Mouse (Mus musculus) heart, embryonic 16.5 days (tissue): ENCODE results near the gene Ctsq. TPM values are rescaled to one million over a fixed set of nuclear protein-coding genes. Genes with fewer than 3 reads are reported as not detected.
"Not testable (repeated sequence)": the region's sequence is repeated elsewhere in the genome, so short reads cannot be mapped to it uniquely, and the experiment has no call there.

Source experiments
- ATAC-seq: fragments of 200-750 bp; cut with Nextera tagmentation; replicated peaks from 2 replicates; pipeline ENCODE4 v1.8.0; 2017; ENCODE audit warnings: moderate number of reproducible peaks; ENCODE audit not compliant: insufficient read depth, low FRiP score; ENCODE audit errors: extremely low read depth
- H3K27ac ChIP-seq: fragments of 300-500 bp; sonication (generic); 2 replicates; pipeline ENCODE4 v1.5.1; 2014; ENCODE audit warnings: mild to moderate bottlenecking, low read length, control low read depth, moderate library complexity
- H3K27me3 ChIP-seq: fragments of 300-500 bp; sonication (generic); 2 replicates; pipeline ENCODE4 v1.6.1; 2014; ENCODE audit warnings: low read length, mixed read lengths; ENCODE audit not compliant: control insufficient read depth, insufficient read depth
- H3K36me3 ChIP-seq: fragments of 300-500 bp; sonication (generic); 2 replicates; pipeline ENCODE4 v1.6.1; 2014; ENCODE audit not compliant: control insufficient read depth, insufficient read depth
- H3K4me1 ChIP-seq: fragments of 300-500 bp; sonication (generic); 2 replicates; pipeline ENCODE4 v1.6.1; 2014; ENCODE audit warnings: low read length, mixed read lengths; ENCODE audit not compliant: control insufficient read depth, insufficient read depth
- H3K4me2 ChIP-seq: fragments of 300-500 bp; sonication (generic); 2 replicates; pipeline ENCODE4 v1.6.1; 2014; ENCODE audit warnings: low read depth, mild to moderate bottlenecking, control low read depth, low read length
- H3K4me3 ChIP-seq: fragments of 300-500 bp; sonication (generic); 2 replicates; pipeline ENCODE4 v1.5.1; 2014; ENCODE audit warnings: mild to moderate bottlenecking, control low read depth, low read length
- H3K9ac ChIP-seq: fragments of 300-500 bp; sonication (generic); 2 replicates; pipeline ENCODE4 v1.6.1; 2014; ENCODE audit warnings: low read length, control low read depth
- H3K9me3 ChIP-seq: fragments of 300-500 bp; sonication (generic); replicated peaks from 2 replicates; pipeline ENCODE4 v1.6.1; 2016; ENCODE audit warnings: low read length; ENCODE audit not compliant: control insufficient read depth
- WGBS: fragments of 180-500 bp; shearing (Covaris S2); extraction: QIAGEN DNeasy Blood & Tissue Kit; methylation state at CpG from one replicate; pipeline ENCODE4 v1.1.7; 2014; 5-methylcytosine and 5-hydroxymethylcytosine counted together
- polyA plus RNA-seq: library from polyadenylated mRNA; unstranded; fragments of >200 nt; fragmentation: Nextera tagmentation; extraction: Ambion mirVana; gene quantifications from 2 replicates; pipeline ENCODE4 v1.2.1, GENCODE M21; 2015

The Ctsq gene
- not detected in 2 replicates for polyA plus RNA-seq

DNA sequence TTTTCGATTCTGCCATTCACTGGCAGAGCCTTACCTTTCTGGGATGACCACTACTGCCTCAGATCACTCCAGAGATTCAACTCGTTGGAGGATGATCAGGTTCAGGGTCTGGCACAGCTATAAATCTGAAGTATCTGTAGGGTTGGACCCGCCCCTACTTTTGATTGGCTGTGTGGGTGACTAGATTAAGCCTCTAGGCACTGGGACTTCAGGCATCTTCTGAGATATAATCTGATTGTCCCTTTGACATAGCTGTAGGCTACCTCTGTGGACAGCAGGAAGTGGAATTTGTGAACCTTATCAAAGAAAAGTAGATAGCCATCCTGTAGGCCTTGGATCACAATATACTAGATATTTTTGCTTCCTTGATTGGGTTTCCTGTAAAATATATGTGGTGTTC lies at the start of gene Ctsq:
Gene Ctsq (minus strand): TSS at position 101 of the 400 bp plus-strand sequence.
- Histone ChIP-seq H3K27ac (no peak within 1 kb of the TSS), H3K4me3 (no peak within 1 kb of the TSS), H3K9me3 (no peaks in the 10 kb centered on the region; the same call in 1 of the 2 replicates), H3K4me1 (no peaks in the 10 kb centered on the region), H3K4me2 (no peak within 1 kb of the TSS), H3K27me3 (no peaks in the 10 kb centered on the region), H3K9ac (no peak within 1 kb of the TSS), H3K36me3 (no peaks in the 10 kb centered on the region)
- WGBS, result 48% methylated on average over 3 of the region's 3 CpGs
- no peak for ATAC-seq

DNA sequence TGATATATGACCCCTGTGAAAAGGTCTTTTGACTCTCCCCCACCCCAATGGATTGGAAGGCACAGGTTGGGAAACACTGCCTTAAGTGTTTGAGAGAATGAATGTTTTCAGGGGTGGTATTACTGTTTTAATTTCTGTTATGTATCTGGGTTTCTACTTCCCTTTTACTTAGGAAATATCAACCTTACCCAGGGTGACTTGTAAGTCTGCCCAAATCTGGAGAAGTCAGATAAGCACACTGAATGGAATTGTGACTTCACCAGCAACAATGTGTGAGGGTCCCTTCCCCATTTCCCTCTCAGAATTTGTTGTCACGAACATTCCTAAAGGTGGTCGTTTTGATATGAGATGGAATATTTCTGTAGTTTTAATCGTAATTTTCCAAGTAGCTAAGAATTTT lies 17.6 kb downstream of the Ctsq start:
- 76% methylated on average over 3 of the region's 3 CpGs for WGBS
- H3K4me3 ChIP-seq, result no peak overlapping the region
- peaks cover 8% of the 10 kb centered on the region; the same call in 1 of the 2 replicates for H3K9me3 ChIP-seq
- no peak overlapping the region for H3K4me2 ChIP-seq
- no peaks in the 10 kb centered on the region for H3K4me1 ChIP-seq
- H3K9ac ChIP-seq, result no peak overlapping the region
- ATAC-seq, result no peak
- no peaks in the 10 kb centered on the region for H3K27me3 ChIP-seq
- no peaks in the 10 kb centered on the region for H3K36me3 ChIP-seq
- H3K27ac ChIP-seq, result no peak overlapping the region

DNA sequence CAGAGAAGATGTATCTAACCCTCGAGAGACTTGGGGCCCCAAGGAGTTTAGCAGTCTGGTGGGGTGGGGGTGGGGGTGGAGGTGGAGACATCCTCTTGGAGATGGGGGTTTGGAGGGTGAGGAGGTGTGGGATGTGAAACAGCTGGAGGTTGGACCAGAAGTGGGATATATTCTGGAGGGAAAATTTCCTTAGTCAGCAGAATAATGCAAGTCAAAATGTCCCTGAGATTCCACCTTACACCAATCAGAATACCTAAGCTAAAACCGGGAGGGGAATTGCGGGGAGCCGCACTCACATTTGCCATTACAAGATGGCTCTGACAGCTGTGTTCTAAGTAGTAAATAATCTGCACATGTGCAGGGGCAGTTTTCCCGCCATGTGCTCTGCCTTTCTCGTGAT lies 18.6 kb downstream of the Ctsq start:
- no peak for ATAC-seq
- H3K4me2 ChIP-seq, result no peak overlapping the region
- no peaks in the 10 kb centered on the region for H3K4me1 ChIP-seq
- no peak overlapping the region for H3K27ac ChIP-seq
- peaks cover 8% of the 10 kb centered on the region; the same call in 1 of the 2 replicates for H3K9me3 ChIP-seq
- H3K9ac ChIP-seq, result no peak overlapping the region
- H3K4me3 ChIP-seq, result no peak overlapping the region
- H3K27me3 ChIP-seq, result no peaks in the 10 kb centered on the region
- H3K36me3 ChIP-seq, result no peaks in the 10 kb centered on the region
- WGBS, result 71% methylated on average over 4 of the region's 6 CpGs

DNA sequence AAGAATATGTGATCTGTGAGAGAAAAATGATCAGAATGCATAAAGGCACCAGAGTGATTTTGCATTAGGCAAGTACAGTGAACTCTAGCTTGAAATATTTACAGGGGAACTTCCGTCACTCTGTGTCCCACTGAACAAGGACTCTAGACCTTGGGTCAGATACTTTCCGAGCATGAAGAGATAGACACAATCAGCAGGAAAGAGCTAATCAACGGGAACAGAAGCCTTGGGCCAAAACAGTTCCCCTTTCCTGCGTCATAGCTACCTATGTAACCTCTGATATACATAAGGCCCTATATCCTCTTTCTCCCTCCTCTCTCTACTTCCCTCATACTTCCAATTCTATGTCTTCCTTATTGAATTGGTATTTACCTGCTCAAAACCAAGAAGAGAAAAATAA lies 30.3 kb downstream of the Ctsq start:
- H3K9me3 ChIP-seq, result peaks cover 4% of the 10 kb centered on the region
- no peak overlapping the region for H3K4me3 ChIP-seq
- H3K4me2 ChIP-seq, result no peak overlapping the region
- no peak for ATAC-seq
- H3K9ac ChIP-seq, result no peak overlapping the region
- 51% methylated on average over 4 of the region's 4 CpGs for WGBS
- H3K4me1 ChIP-seq, result no peaks in the 10 kb centered on the region
- no peaks in the 10 kb centered on the region for H3K27me3 ChIP-seq
- H3K27ac ChIP-seq, result no peak overlapping the region
- no peaks in the 10 kb centered on the region for H3K36me3 ChIP-seq

DNA sequence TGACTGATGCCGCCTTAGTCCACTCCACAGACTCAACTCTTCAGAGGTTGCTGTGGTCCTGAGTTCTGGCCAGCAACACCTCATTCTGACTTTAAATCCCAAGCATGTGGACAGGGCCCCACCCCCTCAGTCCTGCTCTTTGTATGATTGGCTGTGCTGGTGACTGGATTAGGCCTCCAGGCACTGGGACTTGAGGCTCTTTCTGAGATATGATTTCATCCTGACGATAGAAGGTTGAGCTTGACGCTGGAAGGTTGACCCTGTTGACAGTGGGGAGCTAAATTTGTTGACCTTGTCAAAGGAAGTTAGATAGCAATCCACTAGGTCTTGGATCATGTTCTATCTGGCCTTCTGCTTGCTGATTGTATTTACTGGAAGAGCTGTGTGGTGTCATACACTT lies 34.6 kb downstream of the Ctsq start, which contains the start of gene Ctsj:
Gene Ctsj (minus strand): TSS at position 101 of the 400 bp plus-strand sequence.
- Histone ChIP-seq H3K36me3 (no peaks in the 10 kb centered on the region), H3K9ac (no peak within 1 kb of the TSS), H3K27ac (no peak within 1 kb of the TSS), H3K4me1 (no peaks in the 10 kb centered on the region), H3K4me2 (no peak within 1 kb of the TSS), H3K4me3 (no peak within 1 kb of the TSS), H3K27me3 (no peaks in the 10 kb centered on the region), H3K9me3 (no peaks in the 10 kb centered on the region)
- WGBS, result 66% methylated on average over 3 of the region's 3 CpGs
- ATAC-seq, result no peak

DNA sequence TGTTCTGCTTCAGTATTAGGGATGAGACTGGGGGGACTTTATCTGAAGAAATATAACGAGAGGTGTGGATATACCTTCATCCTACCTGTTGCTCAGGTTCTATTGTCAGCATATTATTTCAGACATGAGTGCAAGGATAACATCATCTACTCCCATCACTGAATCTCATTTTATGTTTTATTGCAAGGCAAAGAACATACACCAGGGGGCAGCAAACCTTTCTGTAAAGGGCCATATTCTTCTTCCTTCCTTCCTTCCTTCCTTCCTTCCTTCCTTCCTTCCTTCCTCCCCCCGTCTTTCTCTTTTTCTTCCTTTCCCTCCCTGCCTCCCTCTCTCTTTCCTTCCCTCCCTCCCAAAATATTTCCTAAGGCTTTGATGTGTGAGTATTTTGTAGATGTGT lies 42.8 kb downstream of the Ctsq start:
- WGBS, result 40% methylated on average over 2 of the region's 2 CpGs
- no peak overlapping the region for H3K27ac ChIP-seq
- no peak for ATAC-seq
- no peaks in the 10 kb centered on the region for H3K4me1 ChIP-seq
- H3K9me3 ChIP-seq, result 0 out of 2 replicates have a peak, but pooled peaks cover 2% of the 10 kb centered on the region
- no peak overlapping the region for H3K4me3 ChIP-seq
- no peaks in the 10 kb centered on the region for H3K27me3 ChIP-seq
- H3K36me3 ChIP-seq, result no peaks in the 10 kb centered on the region
- H3K4me2 ChIP-seq, result no peak overlapping the region
- no peak overlapping the region for H3K9ac ChIP-seq

DNA sequence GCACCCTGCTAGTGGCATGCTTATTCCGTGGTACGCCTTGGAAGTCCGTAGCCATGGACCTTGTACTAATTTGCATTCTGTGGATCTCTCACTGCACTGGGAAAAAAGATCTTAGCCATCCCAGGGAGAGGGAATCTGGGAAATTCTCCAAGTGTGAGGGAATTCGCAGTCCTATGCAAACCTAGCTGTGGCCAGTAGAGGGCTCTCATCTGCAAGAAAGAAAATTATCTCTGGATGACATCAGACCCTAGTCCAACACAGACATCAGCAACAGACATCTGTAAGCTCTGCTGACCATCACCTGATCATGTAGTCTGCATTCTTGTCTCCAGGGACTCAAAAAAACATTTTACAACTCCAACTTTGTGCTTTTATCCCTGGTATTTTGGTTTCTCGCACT lies 53.5 kb downstream of the Ctsq start:
- not testable (repeated sequence) for ATAC-seq, H3K36me3 ChIP-seq
- WGBS, result 63% methylated on average over 5 of the region's 5 CpGs

More for the DNA sequence above, 53.5 kb downstream of the Ctsq start:
- not testable (repeated sequence) for H3K9me3 ChIP-seq, H3K27me3 ChIP-seq, H3K4me1 ChIP-seq, H3K4me2 ChIP-seq, H3K27ac ChIP-seq, H3K4me3 ChIP-seq, H3K9ac ChIP-seq

Other genes with a start within 250 kb of the Ctsq start
- not detected in 2 replicates for gene Ctsll3, start 237.8 kb downstream of the Ctsq start, polyA plus RNA-seq
- gene 4930486L24Rik, start 176.2 kb downstream of the Ctsq start, polyA plus RNA-seq, result 0.87 TPM in 1 of 2 replicates, not detected in the other
- gene Gm49392, start 143.7 kb downstream of the Ctsq start, polyA plus RNA-seq, result 1.0 TPM in 1 of 2 replicates, not detected in the other
- 5.3 and 6.1 TPM in 2 replicates for gene Ctla2b, start 143.2 kb downstream of the Ctsq start, polyA plus RNA-seq
- gene Tpbpb, start 135.8 kb downstream of the Ctsq start, polyA plus RNA-seq, result not detected in 2 replicates
- gene Gm49393, start 105.0 kb downstream of the Ctsq start, polyA plus RNA-seq, result not detected in 2 replicates
- gene Gm49391, start 104.1 kb downstream of the Ctsq start, polyA plus RNA-seq, result 2.7 and 3.3 TPM in 2 replicates
- 86.1 and 88.3 TPM in 2 replicates for gene Ctla2a, start 104.0 kb downstream of the Ctsq start, polyA plus RNA-seq
- gene Tpbpa, start 98.6 kb downstream of the Ctsq start, polyA plus RNA-seq, result not detected in 2 replicates
- not detected in 2 replicates for gene Ctsj, start 34.7 kb downstream of the Ctsq start, polyA plus RNA-seq
- gene Ctsr, start 123.6 kb upstream of the Ctsq start, polyA plus RNA-seq, result not detected in 2 replicates
- gene Cts6, start 162.8 kb upstream of the Ctsq start, polyA plus RNA-seq, result not detected in 2 replicates
- gene Cts8, start 214.7 kb upstream of the Ctsq start, polyA plus RNA-seq, result not detected in 2 replicates
- gene Gm49398, start 248.2 kb upstream of the Ctsq start, polyA plus RNA-seq, result not detected in 2 replicates